Mouse (Mus musculus) thymus, postnatal 4 days (tissue): Measurements from ENCODE around the gene Xpa.
"Not testable (repeated sequence)": the region's sequence is repeated elsewhere in the genome, so short reads cannot be mapped to it uniquely, and the experiment has no call there.

ENCODE experiments used
- DNase-seq: peaks from one replicate; pipeline ENCODE4 v3.0.0; 2021

The Xpa gene

GRCm38 (mm10) chr4:46195781-46196487 is at the start of gene Xpa:
Gene Xpa, minus strand, starts transcription at chr4:46196311.
- peak; percentile 96 for DNase-seq

DNA sequence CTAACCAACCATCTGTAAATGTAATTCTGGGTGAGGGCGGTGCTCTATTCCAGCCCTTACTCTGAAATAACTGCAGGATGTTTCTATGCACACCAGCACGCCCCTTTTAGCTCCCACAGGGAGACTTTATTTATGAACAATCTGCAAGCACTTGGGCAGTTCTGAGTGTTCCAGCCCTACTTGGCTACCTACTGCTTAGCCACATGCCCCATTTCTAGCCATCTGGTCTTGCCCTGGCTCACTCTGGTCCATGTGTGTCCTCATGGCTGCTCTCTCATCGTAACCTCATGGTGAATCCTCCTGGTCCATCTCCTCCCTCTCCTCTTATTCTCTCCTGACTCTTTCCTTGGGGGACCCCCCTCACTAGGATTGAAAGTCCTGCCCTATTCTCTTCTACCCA is 39.8 kb upstream of the Xpa start:
- DNase-seq: no peak

GRCm38 (mm10) chr4:46234739-46235138 is 38.6 kb upstream of the Xpa start:
- no peak for DNase-seq

- no peak for DNase-seq
Observed at GRCm38 (mm10) chr4:46226972-46227535, 30.9 kb upstream of the Xpa start.

GRCm38 (mm10) chr4:46221090-46221489 is 25.0 kb upstream of the Xpa start:
- DNase-seq: no peak

GRCm38 (mm10) chr4:46202562-46203126 is 6.5 kb upstream of the Xpa start:
- DNase-seq: no peak

- peak; percentile 71 for DNase-seq
Observed at GRCm38 (mm10) chr4:46201834-46202561, 5.9 kb upstream of the Xpa start.

DNA sequence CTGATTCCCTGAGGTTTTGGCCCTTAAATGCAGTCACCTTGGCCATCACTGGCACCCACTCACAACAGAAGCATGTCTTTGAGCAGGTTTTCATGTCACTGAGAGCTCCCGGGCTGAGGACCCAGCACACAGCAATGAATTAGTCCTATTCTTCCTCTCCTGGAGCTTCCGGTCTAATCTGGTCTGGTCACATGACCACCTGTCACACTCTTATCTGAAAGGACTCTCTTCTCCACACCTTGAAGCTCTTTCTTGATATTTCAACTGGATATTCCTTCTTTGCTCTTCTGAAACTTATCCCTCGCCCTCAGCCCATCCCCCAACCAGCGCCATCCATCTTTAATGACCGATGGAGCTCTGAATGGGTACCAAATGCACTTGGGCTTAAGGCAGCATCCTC is 2.0 kb upstream of the Xpa start:
- no peak for DNase-seq

- DNase-seq: no peak
Observed at GRCm38 (mm10) chr4:46196513-46196912, 402 bp upstream of the Xpa start.

DNA sequence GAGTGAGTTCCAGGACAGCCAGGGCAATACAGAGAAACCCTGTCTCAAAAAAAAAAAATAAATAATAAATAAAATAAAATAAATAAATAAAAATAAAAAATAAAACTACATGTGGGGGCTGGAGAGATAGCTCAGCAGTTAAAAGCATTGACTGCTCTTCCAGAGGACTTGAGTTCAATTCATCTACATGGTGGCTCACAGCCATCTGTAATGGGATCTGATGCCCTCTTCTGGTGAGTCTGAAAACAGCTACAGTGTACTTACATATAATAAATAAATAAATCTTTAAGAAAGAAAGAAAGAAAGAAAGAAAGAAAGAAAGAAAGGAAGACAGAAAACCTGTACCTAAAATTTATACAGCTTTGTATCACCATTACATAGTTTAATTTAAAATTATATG is 4.1 kb downstream of the Xpa start:
- DNase-seq: not testable (repeated sequence)

GRCm38 (mm10) chr4:46186466-46186865 is 9.6 kb downstream of the Xpa start:
- DNase-seq: no peak

GRCm38 (mm10) chr4:46185890-46186289 is 10.2 kb downstream of the Xpa start:
- no peak for DNase-seq

GRCm38 (mm10) chr4:46185423-46185822 is 10.7 kb downstream of the Xpa start:
- DNase-seq: peak; percentile 33

GRCm38 (mm10) chr4:46182181-46182580 is 13.9 kb downstream of the Xpa start:
- DNase-seq: peak; percentile 53

DNA sequence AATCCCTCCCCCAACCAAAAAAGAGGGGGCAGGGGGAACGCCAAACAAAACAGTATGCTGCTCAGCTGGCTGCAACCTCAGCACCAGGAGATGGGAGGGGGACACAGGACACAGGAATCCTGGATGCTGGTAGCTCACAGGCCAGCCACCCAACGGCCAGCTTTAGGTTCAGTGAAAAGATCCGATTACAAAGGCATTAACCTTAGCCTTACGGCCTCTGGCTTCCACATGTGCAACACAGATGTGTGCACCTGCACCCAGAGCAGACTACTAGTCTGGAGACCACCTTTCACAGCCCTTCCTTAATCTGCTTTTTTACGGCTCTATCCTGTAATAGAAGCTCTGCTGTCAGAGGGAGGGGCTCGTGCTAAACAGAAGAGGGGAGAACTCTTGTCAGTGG is 14.9 kb downstream of the Xpa start:
- no peak for DNase-seq

DNA sequence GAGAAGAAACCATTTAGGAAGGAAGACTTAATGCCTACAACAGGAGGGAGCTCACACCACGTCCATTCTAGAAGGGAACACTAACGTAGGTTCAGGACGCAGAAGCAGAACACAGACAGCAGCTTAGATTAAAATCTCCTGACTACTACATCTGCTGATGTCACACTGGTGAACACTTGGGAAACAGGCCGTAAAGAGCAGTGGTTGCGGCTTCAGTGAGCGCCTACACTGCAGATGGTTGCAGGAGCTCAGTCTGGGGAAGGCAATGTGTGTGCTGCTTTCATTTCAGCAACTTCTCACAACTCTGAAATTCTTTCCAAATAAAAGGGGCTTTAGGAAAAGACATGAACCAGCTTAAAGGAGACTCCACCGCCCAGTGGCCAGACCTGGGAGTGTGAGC is 18.6 kb downstream of the Xpa start:
- no peak for DNase-seq

DNA sequence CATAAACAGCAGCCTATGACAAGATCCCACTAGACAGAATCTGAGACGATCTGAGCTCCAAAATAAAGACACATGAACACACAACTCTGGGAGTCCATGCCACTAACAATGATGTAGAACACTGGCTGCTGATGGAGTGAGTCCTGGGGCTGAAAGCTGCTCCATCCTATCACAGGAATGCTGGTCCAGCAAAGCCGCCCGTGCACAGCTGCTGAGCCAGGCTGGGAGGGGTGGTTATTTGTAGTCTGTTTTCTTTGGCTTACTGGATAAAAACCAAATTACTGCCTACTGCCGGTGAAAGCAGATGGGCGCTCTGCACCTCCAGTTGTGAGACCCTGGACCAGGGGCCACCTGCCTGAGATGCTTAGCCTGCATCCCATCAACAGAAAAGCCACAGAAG is 19.1 kb downstream of the Xpa start:
- DNase-seq: no peak

GRCm38 (mm10) chr4:46176313-46176712 is 19.8 kb downstream of the Xpa start:
- DNase-seq: peak; percentile 65

GRCm38 (mm10) chr4:46171761-46172160 is 24.4 kb downstream of the Xpa start:
- no peak for DNase-seq

GRCm38 (mm10) chr4:46165831-46166230 is 30.3 kb downstream of the Xpa start:
- no peak for DNase-seq

GRCm38 (mm10) chr4:46164027-46164426 is 32.1 kb downstream of the Xpa start:
- no peak for DNase-seq

DNA sequence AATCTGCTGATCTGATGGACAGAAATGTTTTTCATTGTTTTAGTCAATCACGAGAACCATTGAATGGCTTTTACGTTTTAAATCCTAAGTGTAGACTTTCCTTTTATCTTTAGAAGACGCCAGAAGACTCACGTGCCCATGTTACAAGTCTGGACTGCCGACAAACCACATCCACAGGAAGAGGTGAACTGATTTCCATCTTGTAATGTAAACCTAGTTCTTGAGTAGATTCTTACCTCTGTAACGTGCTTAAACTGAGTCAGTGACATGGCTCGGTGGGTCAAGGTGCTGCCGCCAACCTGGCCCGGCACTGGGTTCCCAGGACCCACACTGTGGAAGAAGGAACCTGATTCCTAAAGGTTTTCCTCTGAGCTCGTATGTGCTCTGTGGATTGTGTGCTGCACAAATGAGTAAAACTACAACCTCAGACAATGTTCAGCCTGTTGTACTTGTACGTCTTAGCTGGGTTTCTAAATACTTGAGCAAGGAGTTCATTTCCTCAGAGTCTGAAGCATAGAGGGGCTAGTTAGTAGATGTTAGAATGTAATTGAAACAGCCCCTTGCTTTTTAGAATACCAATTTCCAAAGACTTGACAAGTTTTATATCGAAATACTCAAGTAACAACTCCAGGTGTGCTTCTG is 44.1 kb downstream of the Xpa start:
- peak; percentile 21 for DNase-seq

DNA sequence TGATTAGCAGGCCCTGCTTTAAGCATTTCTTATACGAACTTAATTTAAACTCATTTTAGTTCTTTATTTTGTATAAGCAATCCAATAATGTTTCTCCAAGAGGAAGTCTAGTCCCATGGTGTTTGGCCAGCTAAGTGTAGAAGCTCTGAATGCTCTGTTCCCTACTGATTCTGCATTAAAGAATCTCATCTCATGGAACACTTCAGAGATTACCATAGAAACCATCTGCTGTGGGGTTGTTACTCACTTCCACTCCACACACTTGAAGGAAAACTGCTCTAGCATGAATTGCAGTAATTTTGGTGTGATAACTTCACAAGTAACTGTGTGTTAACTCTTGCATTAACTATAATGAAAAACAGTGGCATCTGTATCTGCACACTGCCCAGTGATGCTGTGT is 49.2 kb downstream of the Xpa start:
- no peak for DNase-seq
